Mouse (Mus musculus) kidney, adult 2 months (tissue): ENCODE measurements around the gene Rai14. TPM values are rescaled to one million over a fixed set of nuclear protein-coding genes. Genes with fewer than 3 reads are reported as not detected.

ENCODE experiments used
- DNase-seq: peaks from one replicate; pipeline ENCODE4 v3.0.0; 2021
- H3K27ac ChIP-seq: fragments of 200-500 bp; 2 replicates; pipeline ENCODE4 v1.5.1; 2012; ENCODE audit warnings: low read depth, low read length, control low read depth, inconsistent platforms; ENCODE audit not compliant: insufficient read depth
- H3K27me3 ChIP-seq: fragments of 200-500 bp; replicated peaks from 2 replicates; pipeline ENCODE4 v1.6.1; 2012; ENCODE audit warnings: mild to moderate bottlenecking, moderate library complexity, low read length, inconsistent platforms; ENCODE audit not compliant: control insufficient read depth, insufficient read depth
- H3K36me3 ChIP-seq: fragments of 200-500 bp; 2 replicates; pipeline ENCODE4 v1.6.1; 2012; ENCODE audit warnings: mild to moderate bottlenecking, moderate library complexity, low read length, inconsistent platforms; ENCODE audit not compliant: control insufficient read depth, insufficient read depth
- H3K4me1 ChIP-seq: fragments of 200-500 bp; 2 replicates; pipeline ENCODE4 v1.6.1; 2011; ENCODE audit warnings: low read length; ENCODE audit not compliant: control insufficient read depth, insufficient read depth
- H3K4me3 ChIP-seq: fragments of 200-500 bp; 2 replicates; pipeline ENCODE4 v1.5.1; 2011; ENCODE audit warnings: mild to moderate bottlenecking, low read depth, low read length, control low read depth; ENCODE audit not compliant: insufficient read depth
- CTCF ChIP-seq: fragments of 200-500 bp; conservative IDR thresholded peaks from 2 replicates; pipeline ENCODE4 v1.5.1; 2011; ENCODE audit warnings: low read depth, mild to moderate bottlenecking, control low read depth, low read length, moderate library complexity, mixed read lengths; ENCODE audit not compliant: insufficient read depth, insufficient read length
- POLR2A ChIP-seq: fragments of 200-500 bp; IDR thresholded peaks from one replicate; pipeline ENCODE4 v1.6.1; 2011; ENCODE audit warnings: low read depth, low read length, control low read depth
- WGBS: fragments of 180-500 bp; shearing (Covaris S2); methylation state at CpG from one replicate; pipeline ENCODE4 v1.1.7; 2018; 5-methylcytosine and 5-hydroxymethylcytosine counted together
- polyA plus RNA-seq: library from polyadenylated mRNA; depleted of rRNA; stranded (reverse); fragments of >200 nt; gene quantifications from 2 replicates; pipeline ENCODE4 v1.2.3, GENCODE M21; 2012

The Rai14 gene
- polyA plus RNA-seq, 1 experiment, result 8.9 TPM

GRCm38 (mm10) chr15:10747638-10748037 is 33.2 kb upstream of the Rai14 start:
- TF ChIP-seq POLR2A, result no peak
- TF ChIP-seq CTCF, result no peak
- H3K27me3 ChIP-seq, result no peaks in the 10 kb centered on the region
- no peak overlapping the region for H3K27ac ChIP-seq
- DNase-seq, result no peak
- H3K4me3 ChIP-seq, result no peak overlapping the region
- WGBS, result 66% methylated on average over 8 of the region's 8 CpGs
- no peaks in the 10 kb centered on the region for H3K4me1 ChIP-seq
- no peaks in the 10 kb centered on the region for H3K36me3 ChIP-seq

GRCm38 (mm10) chr15:10747226-10747625 is 32.8 kb upstream of the Rai14 start:
- no peak for TF ChIP-seq CTCF
- TF ChIP-seq POLR2A, result no peak
- WGBS, result 53% methylated on average over 4 of the region's 4 CpGs

GRCm38 (mm10) chr15:10746303-10747051 is 32.1 kb upstream of the Rai14 start:
- no peaks in the 10 kb centered on the region for H3K4me1 ChIP-seq
- peak; percentile 66 for DNase-seq
- H3K4me3 ChIP-seq, result no peak overlapping the region
- TF ChIP-seq POLR2A (no peak), CTCF (no peak)
- no peaks in the 10 kb centered on the region for H3K27me3 ChIP-seq
- peak overlapping the region; percentile 59 for H3K27ac ChIP-seq
- 73% methylated on average over 4 of the region's 4 CpGs for WGBS
- H3K36me3 ChIP-seq, result no peaks in the 10 kb centered on the region

More at GRCm38 (mm10) chr15:10747226-10747625, 32.8 kb upstream of the Rai14 start:
- Histone ChIP-seq H3K4me1 (no peaks in the 10 kb centered on the region), H3K27me3 (no peaks in the 10 kb centered on the region), H3K27ac (peak overlapping the region; percentile 46; the same call in 1 of the 2 replicates), H3K36me3 (no peaks in the 10 kb centered on the region), H3K4me3 (no peak overlapping the region)
- no peak for DNase-seq

DNA sequence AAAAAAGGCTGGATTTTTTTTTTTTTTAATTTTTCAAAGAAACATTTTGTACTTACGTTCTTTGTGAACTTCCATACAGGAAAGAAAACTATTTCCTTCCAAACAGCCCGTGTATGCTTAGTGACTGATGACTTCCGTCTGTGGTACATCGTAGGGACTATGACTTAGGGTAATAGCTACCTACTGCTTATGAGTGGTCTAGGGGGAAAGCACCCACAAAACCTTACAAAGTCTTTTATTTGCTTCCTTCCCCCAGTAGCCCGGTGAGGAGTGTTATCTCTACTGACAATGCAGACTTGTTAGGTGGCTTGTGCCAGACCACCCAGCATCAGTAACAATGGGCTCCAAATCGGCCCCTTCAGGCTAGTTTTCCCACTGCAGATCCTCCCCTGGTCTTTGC is 28.0 kb upstream of the Rai14 start:
- TF ChIP-seq CTCF, result no peak
- TF ChIP-seq POLR2A, result no peak
- 73% methylated on average over 6 of the region's 6 CpGs for WGBS
- H3K4me3 ChIP-seq, result no peak overlapping the region
- no peaks in the 10 kb centered on the region for H3K27me3 ChIP-seq
- peak overlapping the region; percentile 54 for H3K27ac ChIP-seq
- no peaks in the 10 kb centered on the region for H3K36me3 ChIP-seq
- peaks cover 6% of the 10 kb centered on the region; the same call in 1 of the 2 replicates for H3K4me1 ChIP-seq
- peak; percentile 49 for DNase-seq

- H3K27me3 ChIP-seq, result no peaks in the 10 kb centered on the region; the same call in 1 of the 2 replicates
- TF ChIP-seq CTCF (no peak), POLR2A (no peak)
- H3K4me3 ChIP-seq, result no peak overlapping the region
- H3K36me3 ChIP-seq, result no peaks in the 10 kb centered on the region
- H3K4me1 ChIP-seq, result peaks cover 6% of the 10 kb centered on the region; the same call in 1 of the 2 replicates
- no peak for DNase-seq
- WGBS, result 43% methylated on average over 1 of the region's 1 CpGs
- peak overlapping the region; percentile 63; the same call in 1 of the 2 replicates for H3K27ac ChIP-seq
These were observed 24.9 kb upstream of the Rai14 start for GRCm38 (mm10) chr15:10739279-10739678.

DNA sequence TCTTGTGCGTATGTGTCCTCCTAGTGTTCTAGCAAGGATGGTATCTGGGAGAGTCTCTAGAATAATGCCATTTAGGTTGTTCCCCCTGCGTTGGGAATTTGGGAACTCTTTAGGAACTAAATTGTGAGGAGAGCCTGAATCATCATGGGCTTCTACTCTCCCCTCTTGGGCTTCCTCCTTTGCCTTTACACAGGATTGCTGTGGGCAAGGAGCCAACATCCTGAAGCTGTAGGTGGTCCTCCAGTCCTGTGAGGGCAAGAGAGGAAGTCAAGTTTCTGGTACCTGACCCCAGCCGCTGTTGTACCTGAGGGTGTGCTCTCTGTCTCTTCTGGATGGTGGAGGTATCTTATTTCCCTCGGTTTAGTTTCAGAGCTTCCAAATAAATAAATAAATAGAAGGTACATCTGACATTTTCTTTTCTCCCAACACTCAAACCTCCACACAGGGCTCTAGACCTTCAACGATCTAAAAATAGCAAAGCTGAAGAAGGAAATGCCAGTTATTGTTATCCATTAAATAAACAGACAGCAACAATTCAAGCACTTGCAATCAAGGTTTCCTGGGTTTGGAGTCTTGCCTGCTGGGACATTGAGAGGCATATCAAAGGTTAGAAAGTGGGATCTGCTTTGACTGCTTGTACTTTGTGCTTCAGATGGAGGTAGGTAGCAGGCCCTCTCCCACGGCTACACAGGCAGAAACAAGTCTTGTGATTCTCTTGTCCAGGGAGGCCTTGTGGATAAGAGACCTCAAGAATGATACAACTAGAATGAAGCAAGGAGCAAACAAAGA is 24.1 kb upstream of the Rai14 start:
- 56% methylated on average over 6 of the region's 6 CpGs for WGBS
- no peaks in the 10 kb centered on the region; the same call in 1 of the 2 replicates for H3K27me3 ChIP-seq
- DNase-seq, result peak; percentile 43
- peaks cover 6% of the 10 kb centered on the region; the same call in 1 of the 2 replicates for H3K4me1 ChIP-seq
- H3K36me3 ChIP-seq, result no peaks in the 10 kb centered on the region
- TF ChIP-seq POLR2A (no peak), CTCF (no peak)
- no peak overlapping the region for H3K4me3 ChIP-seq
- H3K27ac ChIP-seq, result peak overlapping the region; percentile 63

- 61% methylated on average over 4 of the region's 4 CpGs for WGBS
- Histone ChIP-seq H3K36me3 (no peaks in the 10 kb centered on the region), H3K27me3 (no peaks in the 10 kb centered on the region; the same call in 1 of the 2 replicates), H3K27ac (no peak overlapping the region), H3K4me1 (peaks cover 6% of the 10 kb centered on the region; the same call in 1 of the 2 replicates), H3K4me3 (no peak overlapping the region)
- no peak for DNase-seq
- TF ChIP-seq CTCF (no peak), POLR2A (no peak)
These were observed 21.5 kb upstream of the Rai14 start for GRCm38 (mm10) chr15:10735948-10736347.
